Mouse (Mus musculus) heart, embryonic 10.5 days (tissue): ENCODE results near the gene Ctnnb1. TPM values are rescaled to one million over a fixed set of nuclear protein-coding genes. Genes with fewer than 3 reads are reported as not detected.
"Not testable (repeated sequence)": the region's sequence is repeated elsewhere in the genome, so short reads cannot be mapped to it uniquely, and the experiment has no call there.

ENCODE experiments used
- DNase-seq: peaks from one replicate; pipeline ENCODE4 v3.0.0-alpha.2; 2017; ENCODE audit warnings: low spot score
- H3K27ac ChIP-seq: fragments of 300-500 bp; sonication (generic); 2 replicates; pipeline ENCODE4 v1.5.1; 2016; ENCODE audit warnings: mild to moderate bottlenecking
- H3K27me3 ChIP-seq: fragments of 300-500 bp; sonication (generic); 2 replicates; pipeline ENCODE4 v1.6.1; 2016; ENCODE audit warnings: mild to moderate bottlenecking; ENCODE audit not compliant: poor library complexity, insufficient read depth, severe bottlenecking
- H3K36me3 ChIP-seq: fragments of 300-500 bp; sonication (generic); 2 replicates; pipeline ENCODE4 v1.6.1; 2016; ENCODE audit warnings: mild to moderate bottlenecking, moderate library complexity
- H3K4me1 ChIP-seq: fragments of 300-500 bp; sonication (generic); 2 replicates; pipeline ENCODE4 v1.6.1; 2016; ENCODE audit warnings: mild to moderate bottlenecking
- H3K4me3 ChIP-seq: fragments of 300-500 bp; sonication (generic); 2 replicates; pipeline ENCODE4 v1.5.1; 2016; ENCODE audit warnings: mild to moderate bottlenecking, moderate library complexity
- H3K9me3 ChIP-seq: fragments of 300-500 bp; sonication (generic); 2 replicates; pipeline ENCODE4 v1.6.1; 2016; ENCODE audit warnings: mild to moderate bottlenecking, moderate library complexity
- whole genome bisulfite sequencing: fragments of 180-500 bp; shearing (Covaris S2); methylation state at CpG from one replicate; pipeline ENCODE4 v1.1.7; 2016; 5-methylcytosine and 5-hydroxymethylcytosine counted together
- polyA plus RNA-seq: library from polyadenylated mRNA; unstranded; fragments of >200 nt; fragmentation: Nextera tagmentation; extraction: Ambion mirVana; gene quantifications from 2 replicates; pipeline ENCODE4 v1.2.1, GENCODE M21; 2016

Ctnnb1 gene
- polyA plus RNA-seq, 1 experiment from 2014 or later, result 445 TPM

GRCm38 (mm10) chr9:120908461-120908860, 20.6 kb upstream of the Ctnnb1 start:
- 85% methylated on average over 6 of the region's 6 CpGs for WGBS
- no peaks in the 10 kb centered on the region for H3K27me3 ChIP-seq
- H3K9me3 ChIP-seq, result no peaks in the 10 kb centered on the region
- H3K4me3 ChIP-seq, result no peak overlapping the region
- no peaks in the 10 kb centered on the region for H3K36me3 ChIP-seq
- H3K27ac ChIP-seq, result no peak overlapping the region
- H3K4me1 ChIP-seq, result peaks cover 19% of the 10 kb centered on the region
- no peak for DNase-seq

- no peak overlapping the region for H3K27ac ChIP-seq
- DNase-seq, result no peak
- peaks cover 10% of the 10 kb centered on the region for H3K4me1 ChIP-seq
- no peaks in the 10 kb centered on the region for H3K36me3 ChIP-seq
- no peaks in the 10 kb centered on the region for H3K9me3 ChIP-seq
- no peak overlapping the region for H3K4me3 ChIP-seq
- no peaks in the 10 kb centered on the region for H3K27me3 ChIP-seq
- 72% methylated on average over 13 of the region's 13 CpGs for WGBS
Measured at GRCm38 (mm10) chr9:120913152-120913551, 15.9 kb upstream of the Ctnnb1 start.

GRCm38 (mm10) chr9:120914429-120914828, 14.6 kb upstream of the Ctnnb1 start:
- Histone ChIP-seq H3K27ac (peak overlapping the region; percentile 23), H3K36me3 (no peaks in the 10 kb centered on the region), H3K4me3 (no peak overlapping the region), H3K9me3 (no peaks in the 10 kb centered on the region), H3K4me1 (peaks cover 23% of the 10 kb centered on the region), H3K27me3 (no peaks in the 10 kb centered on the region)
- DNase-seq, result no peak
- 79% methylated on average over 4 of the region's 4 CpGs for WGBS

- Histone ChIP-seq H3K9me3 (no peaks in the 10 kb centered on the region), H3K4me3 (no peak overlapping the region), H3K27me3 (no peaks in the 10 kb centered on the region), H3K4me1 (peaks cover 24% of the 10 kb centered on the region), H3K36me3 (no peaks in the 10 kb centered on the region), H3K27ac (peak overlapping the region; percentile 23)
- peak; percentile 79 for DNase-seq
- WGBS, result 68% methylated on average over 14 of the region's 14 CpGs
Measured at GRCm38 (mm10) chr9:120914877-120915459, 14.0 kb upstream of the Ctnnb1 start.

- not testable (repeated sequence) for DNase-seq, H3K36me3 ChIP-seq, H3K4me3 ChIP-seq, H3K27me3 ChIP-seq, H3K9me3 ChIP-seq, H3K27ac ChIP-seq
- H3K4me1 ChIP-seq, result peaks cover 24% of the 10 kb centered on the region
- 82% methylated on average over 2 of the region's 2 CpGs for WGBS
Measured at GRCm38 (mm10) chr9:120917619-120918018, 11.4 kb upstream of the Ctnnb1 start.

GRCm38 (mm10) chr9:120918211-120918610, 10.8 kb upstream of the Ctnnb1 start:
- WGBS, result 85% methylated on average over 5 of the region's 5 CpGs

GRCm38 (mm10) chr9:120918642-120919041, 10.4 kb upstream of the Ctnnb1 start:
- H3K27me3 ChIP-seq, result no peaks in the 10 kb centered on the region
- WGBS, result 44% methylated on average over 6 of the region's 6 CpGs
- no peak for DNase-seq

More at GRCm38 (mm10) chr9:120918211-120918610, 10.8 kb upstream of the Ctnnb1 start:
- no peak for DNase-seq
- Histone ChIP-seq H3K9me3 (no peaks in the 10 kb centered on the region), H3K4me3 (no peak overlapping the region), H3K36me3 (no peaks in the 10 kb centered on the region), H3K27ac (no peak overlapping the region), H3K4me1 (peaks cover 24% of the 10 kb centered on the region), H3K27me3 (no peaks in the 10 kb centered on the region)

GRCm38 (mm10) chr9:120919130-120919529, 9.9 kb upstream of the Ctnnb1 start:
- no peaks in the 10 kb centered on the region for H3K27me3 ChIP-seq
- H3K9me3 ChIP-seq, result no peaks in the 10 kb centered on the region
- H3K27ac ChIP-seq, result no peak overlapping the region
- no peak overlapping the region for H3K4me3 ChIP-seq
- 73% methylated on average over 5 of the region's 5 CpGs for WGBS
- no peaks in the 10 kb centered on the region for H3K36me3 ChIP-seq
- H3K4me1 ChIP-seq, result peaks cover 24% of the 10 kb centered on the region
- DNase-seq, result no peak

More at GRCm38 (mm10) chr9:120918642-120919041, 10.4 kb upstream of the Ctnnb1 start:
- Histone ChIP-seq H3K36me3 (no peaks in the 10 kb centered on the region), H3K4me1 (peaks cover 24% of the 10 kb centered on the region), H3K9me3 (no peaks in the 10 kb centered on the region), H3K27ac (peak overlapping the region; percentile 57; the same call in 1 of the 2 replicates), H3K4me3 (no peak overlapping the region)

GRCm38 (mm10) chr9:120926126-120926525, 2.9 kb upstream of the Ctnnb1 start:
- no peaks in the 10 kb centered on the region for H3K36me3 ChIP-seq
- no peaks in the 10 kb centered on the region; the same call in 1 of the 2 replicates for H3K4me1 ChIP-seq
- no peak overlapping the region for H3K27ac ChIP-seq
- 61% methylated on average over 1 of the region's 1 CpGs for WGBS
- no peak for DNase-seq
- no peaks in the 10 kb centered on the region for H3K9me3 ChIP-seq
- H3K27me3 ChIP-seq, result no peaks in the 10 kb centered on the region
- no peak overlapping the region for H3K4me3 ChIP-seq

- no peak for DNase-seq
- Histone ChIP-seq H3K27ac (no peak overlapping the region), H3K27me3 (no peaks in the 10 kb centered on the region), H3K36me3 (no peaks in the 10 kb centered on the region), H3K4me3 (no peak overlapping the region), H3K9me3 (no peaks in the 10 kb centered on the region), H3K4me1 (no peaks in the 10 kb centered on the region; the same call in 1 of the 2 replicates)
- 23% methylated on average over 9 of the region's 9 CpGs for WGBS
Measured at GRCm38 (mm10) chr9:120926939-120927606, 1.9 kb upstream of the Ctnnb1 start.

GRCm38 (mm10) chr9:120930021-120930420, 1.0 kb downstream of the Ctnnb1 start:
- H3K36me3 ChIP-seq, result no peaks in the 10 kb centered on the region
- no peak for DNase-seq
- peaks cover 8% of the 10 kb centered on the region for H3K4me1 ChIP-seq
- no peak overlapping the region for H3K27ac ChIP-seq
- H3K9me3 ChIP-seq, result no peaks in the 10 kb centered on the region
- no peak overlapping the region for H3K4me3 ChIP-seq
- WGBS, result 91% methylated on average over 12 of the region's 12 CpGs
- no peaks in the 10 kb centered on the region for H3K27me3 ChIP-seq

- no peak overlapping the region for H3K4me3 ChIP-seq
- H3K27ac ChIP-seq, result no peak overlapping the region
- H3K36me3 ChIP-seq, result no peaks in the 10 kb centered on the region
- no peaks in the 10 kb centered on the region for H3K9me3 ChIP-seq
- no peak for DNase-seq
- peaks cover 16% of the 10 kb centered on the region for H3K4me1 ChIP-seq
- H3K27me3 ChIP-seq, result no peaks in the 10 kb centered on the region
- 80% methylated on average over 8 of the region's 8 CpGs for WGBS
Measured at GRCm38 (mm10) chr9:120930811-120931210, 1.8 kb downstream of the Ctnnb1 start.

- H3K9me3 ChIP-seq, result no peaks in the 10 kb centered on the region
- no peaks in the 10 kb centered on the region for H3K27me3 ChIP-seq
- no peak overlapping the region for H3K4me3 ChIP-seq
- WGBS, result 63% methylated on average over 6 of the region's 6 CpGs
- no peak for DNase-seq
- H3K27ac ChIP-seq, result no peak overlapping the region
- H3K36me3 ChIP-seq, result 0 out of 2 replicates have a peak, but pooled peaks cover under 1% of the 10 kb centered on the region
- peaks cover 28% of the 10 kb centered on the region for H3K4me1 ChIP-seq
Measured at GRCm38 (mm10) chr9:120932371-120932770, 3.4 kb downstream of the Ctnnb1 start.
